Mouse (Mus musculus) erythroblast, embryonic 14.5 days (primary cell): ENCODE data around the gene Mybpc1. TPM values are rescaled to one million over a fixed set of nuclear protein-coding genes. Genes with fewer than 3 reads are reported as not detected.
"Not testable (repeated sequence)": the region's sequence is repeated elsewhere in the genome, so short reads cannot be mapped to it uniquely, and the experiment has no call there.

ENCODE experiments used
- H3K27me3 ChIP-seq: 2 replicates; pipeline ENCODE4 v1.6.1; 2012; ENCODE audit warnings: inconsistent platforms; ENCODE audit not compliant: control insufficient read depth
- H3K36me3 ChIP-seq: 2 replicates; pipeline ENCODE4 v1.6.1; 2012; ENCODE audit warnings: mild to moderate bottlenecking, inconsistent platforms; ENCODE audit not compliant: control insufficient read depth
- H3K4me1 ChIP-seq: 2 replicates; pipeline ENCODE4 v1.6.1; 2012; ENCODE audit warnings: inconsistent platforms; ENCODE audit not compliant: control insufficient read depth
- H3K4me3 ChIP-seq: replicated peaks from 2 replicates; pipeline ENCODE3; 2012; ENCODE audit warnings: moderate library complexity, mild to moderate bottlenecking, inconsistent platforms
- H3K9me3 ChIP-seq: 2 replicates; pipeline ENCODE4 v1.6.1; 2012; ENCODE audit warnings: low read length, inconsistent platforms, mixed read lengths; ENCODE audit not compliant: control insufficient read depth
- GATA1 ChIP-seq: IDR thresholded peaks from 2 replicates; pipeline ENCODE4 v1.6.1; 2012; ENCODE audit warnings: low read length, inconsistent platforms, mixed read lengths
- TAL1 ChIP-seq: IDR thresholded peaks from 3 replicates; pipeline ENCODE4 v1.6.1; 2012; ENCODE audit warnings: low read length, inconsistent platforms, mixed read lengths
- polyA plus RNA-seq: library from polyadenylated mRNA; stranded (reverse); fragments of >175 nt; gene quantifications from 2 replicates; pipeline ENCODE4 v1.2.3, GENCODE M21; 2012

The Mybpc1 gene
- polyA plus RNA-seq, 1 experiment, result not detected

- Histone ChIP-seq H3K4me3 (no peak overlapping the region), H3K27me3 (no peaks in the 10 kb centered on the region), H3K36me3 (no peaks in the 10 kb centered on the region), H3K4me1 (peaks cover 2% of the 10 kb centered on the region; the same call in 1 of the 2 replicates), H3K9me3 (no peaks in the 10 kb centered on the region)
- TF ChIP-seq TAL1, result no peak
- no peak for TF ChIP-seq GATA1
These were observed 82.2 kb downstream of the Mybpc1 start for GRCm38 (mm10) chr10:88522795-88523194.

GRCm38 (mm10) chr10:88515049-88515448 lies 89.9 kb downstream of the Mybpc1 start:
- H3K9me3 ChIP-seq, H3K4me3 ChIP-seq, H3K36me3 ChIP-seq, H3K4me1 ChIP-seq, H3K27me3 ChIP-seq: not testable (repeated sequence)

GRCm38 (mm10) chr10:88514495-88514894 lies 90.5 kb downstream of the Mybpc1 start:
- Histone ChIP-seq H3K4me3 (no peak overlapping the region), H3K4me1 (peaks cover 4% of the 10 kb centered on the region), H3K9me3 (no peaks in the 10 kb centered on the region), H3K36me3 (no peaks in the 10 kb centered on the region), H3K27me3 (no peaks in the 10 kb centered on the region)
- TF ChIP-seq GATA1 (no peak), TAL1 (no peak)

GRCm38 (mm10) chr10:88513574-88514135 lies 91.3 kb downstream of the Mybpc1 start:
- Histone ChIP-seq H3K36me3 (no peaks in the 10 kb centered on the region), H3K4me1 (peaks cover 4% of the 10 kb centered on the region), H3K9me3 (no peaks in the 10 kb centered on the region), H3K4me3 (no peak overlapping the region), H3K27me3 (no peaks in the 10 kb centered on the region)
- TF ChIP-seq TAL1 (no peak), GATA1 (no peak)

- Histone ChIP-seq H3K27me3 (no peaks in the 10 kb centered on the region), H3K4me1 (peaks cover 4% of the 10 kb centered on the region), H3K9me3 (no peaks in the 10 kb centered on the region), H3K4me3 (no peak overlapping the region), H3K36me3 (no peaks in the 10 kb centered on the region)
- no peak for TF ChIP-seq GATA1
- no peak for TF ChIP-seq TAL1
These were observed 93.6 kb downstream of the Mybpc1 start for GRCm38 (mm10) chr10:88511355-88511754.

- Histone ChIP-seq H3K4me3 (no peak overlapping the region), H3K27me3 (no peaks in the 10 kb centered on the region), H3K9me3 (no peaks in the 10 kb centered on the region), H3K4me1 (peaks cover 4% of the 10 kb centered on the region), H3K36me3 (no peaks in the 10 kb centered on the region)
- TF ChIP-seq GATA1 (no peak), TAL1 (no peak)
These were observed 94.3 kb downstream of the Mybpc1 start for GRCm38 (mm10) chr10:88510503-88511271.

GRCm38 (mm10) chr10:88507691-88508143 lies 97.2 kb downstream of the Mybpc1 start:
- Histone ChIP-seq H3K4me3 (no peak overlapping the region), H3K27me3 (peaks cover 6% of the 10 kb centered on the region), H3K9me3 (no peaks in the 10 kb centered on the region), H3K36me3 (no peaks in the 10 kb centered on the region), H3K4me1 (peaks cover 12% of the 10 kb centered on the region)
- no peak for TF ChIP-seq TAL1
- no peak for TF ChIP-seq GATA1

- H3K4me3 ChIP-seq, result no peak overlapping the region
- peaks cover 6% of the 10 kb centered on the region for H3K27me3 ChIP-seq
- H3K36me3 ChIP-seq, result no peaks in the 10 kb centered on the region
- peaks cover 12% of the 10 kb centered on the region for H3K4me1 ChIP-seq
- TF ChIP-seq TAL1, result no peak
- no peak for TF ChIP-seq GATA1
- no peaks in the 10 kb centered on the region for H3K9me3 ChIP-seq
These were observed 99.7 kb downstream of the Mybpc1 start for GRCm38 (mm10) chr10:88505256-88505655.

- no peaks in the 10 kb centered on the region for H3K9me3 ChIP-seq
- H3K4me3 ChIP-seq, result no peak overlapping the region
- H3K36me3 ChIP-seq, result no peaks in the 10 kb centered on the region
- H3K4me1 ChIP-seq, result peaks cover 12% of the 10 kb centered on the region
- peaks cover 6% of the 10 kb centered on the region for H3K27me3 ChIP-seq
- TF ChIP-seq TAL1, result no peak
- TF ChIP-seq GATA1, result no peak
These were observed 100.5 kb downstream of the Mybpc1 start for GRCm38 (mm10) chr10:88504481-88504880.
